Comparison of ENCODE assay signal across 9 mouse cellular contexts in genomic region chr6:28831011-28831853, GRCm38 (mm10). TPM values are rescaled to one million over a fixed set of nuclear protein-coding genes. Genes with fewer than 3 reads are reported as not detected.
DNase-seq lines count a peak whose midpoint lies in the region; TF ChIP-seq lines count a peak whose summit lies in the region.
"Had no signal": no experiment of that assay in that cellular context is flagged by ENCODE, and none has a peak within 500 bp of the region (broad histone marks: within the 10 kb centered on the region; RNA-seq: fewer than 3 reads in every experiment).

Gene Lrrc4, minus strand, starts transcription at chr6:28831747.

- DNase-seq in frontal cortex, adult 2 months (ENCODE audit: extremely low spot score in 1 of 2, low spot score in 1 of 2) = no peak
- no peak for DNase-seq in frontal cortex, postnatal 25 days (ENCODE audit: low spot score in 2 of 2)
- peak; percentile 34 for DNase-seq in right cerebral cortex, adult 18-20 months
- DNase-seq in right cerebral cortex, postnatal 14 days = no peak
- DNase-seq in layer of hippocampus, postnatal 25 days (ENCODE audit: extremely low spot score in 1 of 2, low spot score in 1 of 2) = no peak
- DNase-seq in ovary, postnatal 14 days (ENCODE audit: low spot score) = no peak
- DNase-seq in retina, embryonic 14.5 days (ENCODE audit: low spot score) = no peak

- peak within 1 kb of the TSS; percentile 23 for H3ac ChIP-seq in myocyte (ENCODE audit: control insufficient read depth, insufficient read length)

- TF ChIP-seq POLR2A in myocyte (IDR thresholded peaks at IDR 0.05; ENCODE audit: insufficient read length, low read depth) = no peak

- peak within 1 kb of the TSS; percentile 38 for H3K4me2 ChIP-seq in myocyte (ENCODE audit: low read depth)

- no peaks in the 10 kb centered on the region for H3K36me3 ChIP-seq in myocyte (ENCODE audit: control insufficient read depth, insufficient read depth)

- no peak within 1 kb of the TSS for H3K4me3 ChIP-seq in myocyte

- no peaks in the 10 kb centered on the region for H3K27me3 ChIP-seq in myocyte (ENCODE audit: control insufficient read depth, insufficient read depth, insufficient read length)
- H3K27me3 ChIP-seq: CH12.LX had no signal

- H3K79me2 ChIP-seq in myocyte (ENCODE audit: control insufficient read depth, insufficient read depth) = peaks cover 4% of the 10 kb centered on the region

TF ChIP-seq in myocyte, 11 proteins besides CTCF, POLR2A, EP300 and RAD21:
- TF ChIP-seq TCF3 (IDR thresholded peaks at IDR 0.05; ENCODE audit: insufficient read length, low read depth) (no peak), REST (IDR thresholded peaks at IDR 0.05; ENCODE audit: insufficient read depth, insufficient read length) (no peak), POLR2AphosphoS2 (IDR thresholded peaks at IDR 0.05; ENCODE audit: insufficient read length, low read depth) (no peak), SRF (IDR thresholded peaks at IDR 0.05; ENCODE audit: control insufficient read depth, insufficient read length, low read depth) (no peak), MAX (IDR thresholded peaks at IDR 0.05; ENCODE audit: low read depth) (no peak), MYOG (IDR thresholded peaks at IDR 0.05; ENCODE audit: control insufficient read depth in 1 of 3, insufficient read depth in 1 of 3, insufficient read length in 2 of 3, low read depth in 2 of 3) (no peak), USF1 (IDR thresholded peaks at IDR 0.05; ENCODE audit: low read depth) (no peak), MYOD1 (IDR thresholded peaks at IDR 0.05; ENCODE audit: control insufficient read depth in 1 of 3, insufficient read length in 2 of 3, low read depth in 2 of 3) (no peak)

RNA-seq across cellular contexts. Expression of gene Lrrc4, which starts in this region (rescaled TPM):
- 46.0 and 49.3 TPM in 2 replicates for polyA plus RNA-seq in frontal cortex, adult 2 months (2012; rRNA removed)
- total RNA-seq in layer of hippocampus, postnatal 25 days (2021) = 10 to 100 TPM; 86.3 to 97.2 TPM
- 0.72 TPM for polyA plus RNA-seq in myocyte (2012; fragmentation: generic; extraction: Trizol)

Comparison
In these comparisons a context has a peak if more than half of its experiments do, and no peak if none do; other contexts are left out.
1. RNA of gene Lrrc4 (polyA plus RNA-seq): 46.0 to 49.3 TPM in frontal cortex, adult 2 months; 0.72 TPM in myocyte (single experiment); every median in the first group is over 10 times any median in the second.